Mouse (Mus musculus): ENCODE data around the gene Insl3.

- TF ChIP-seq CTCF (conservative IDR thresholded peaks at IDR 0.05; ENCODE audit: insufficient read depth, insufficient read length, low read depth, low read length), result no peak
- TF ChIP-seq POLR2A (IDR thresholded peaks at IDR 0.05; ENCODE audit: low read depth, low read length), result no peak
Observed at GRCm38 (mm10) chr8:71666855-71667254, 22.2 kb upstream of the Insl3 start.

Data from kidney, adult 2 months (tissue).